Mouse (Mus musculus): ENCODE results near the gene Map3k3. TPM values are rescaled to one million over a fixed set of nuclear protein-coding genes. Genes with fewer than 3 reads are reported as not detected.
"Not testable (repeated sequence)": the region's sequence is repeated elsewhere in the genome, so short reads cannot be mapped to it uniquely, and the experiment has no call there.

Gene Map3k3
- polyA plus RNA-seq, 1 experiment from 2014 or later: 15.2 TPM

DNA sequence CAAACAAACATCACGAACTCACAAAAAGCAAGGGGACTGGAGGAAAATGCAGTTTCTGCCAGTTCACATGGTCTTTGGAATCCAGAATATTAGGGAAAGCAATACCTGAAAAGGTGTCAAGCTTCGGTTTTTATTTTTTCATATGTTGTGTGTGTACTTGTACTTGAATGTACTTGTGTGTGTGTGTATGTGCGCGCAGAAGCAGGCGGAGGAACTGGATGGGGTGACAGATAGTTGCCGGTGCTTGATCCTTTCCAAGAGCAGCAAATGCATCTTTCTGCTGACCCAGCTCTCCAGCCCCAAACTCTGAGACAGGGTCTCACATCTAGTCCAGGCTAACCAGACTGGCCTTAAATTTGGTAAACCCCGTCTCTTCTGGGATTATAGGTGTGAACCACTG, 110.5 kb downstream of the Map3k3 start:
- H3K36me3 ChIP-seq (ENCODE audit: control insufficient read depth, insufficient read depth, low read length): peaks cover 27% of the 10 kb centered on the region
- H3K4me2 ChIP-seq (ENCODE audit: low read length): no peak overlapping the region
- DNase-seq (no peak), ATAC-seq (ENCODE audit: low FRiP score, low TSS enrichment) (no peak)
- no peaks in the 10 kb centered on the region for H3K9me3 ChIP-seq (ENCODE audit: control insufficient read depth, low read length)
- H3K27me3 ChIP-seq (ENCODE audit: control insufficient read depth, insufficient read depth, low read length): no peaks in the 10 kb centered on the region
- H3K4me1 ChIP-seq (ENCODE audit: control insufficient read depth, insufficient read depth, low read length): peaks cover 9% of the 10 kb centered on the region
- no peak overlapping the region for H3K27ac ChIP-seq (replicated peaks; ENCODE audit: low read depth, low read length)
- WGBS: 94% methylated on average over 7 of the region's 7 CpGs
- no peak overlapping the region for H3K4me3 ChIP-seq (replicated peaks; ENCODE audit: low read depth, low read length)
- H3K9ac ChIP-seq (replicated peaks; ENCODE audit: low read length): no peak overlapping the region

- H3K4me2 ChIP-seq (ENCODE audit: low read length): no peak overlapping the region
- H3K9ac ChIP-seq (replicated peaks; ENCODE audit: low read length): no peak overlapping the region
- H3K27me3 ChIP-seq (ENCODE audit: control insufficient read depth, insufficient read depth, low read length): no peaks in the 10 kb centered on the region
- peaks cover 27% of the 10 kb centered on the region for H3K36me3 ChIP-seq (ENCODE audit: control insufficient read depth, insufficient read depth, low read length)
- DNase-seq: no peak
- H3K4me1 ChIP-seq (ENCODE audit: control insufficient read depth, insufficient read depth, low read length): peaks cover 9% of the 10 kb centered on the region
- no peak for ATAC-seq (ENCODE audit: low FRiP score, low TSS enrichment)
- H3K9me3 ChIP-seq (ENCODE audit: control insufficient read depth, low read length): no peaks in the 10 kb centered on the region
- no peak overlapping the region for H3K4me3 ChIP-seq (replicated peaks; ENCODE audit: low read depth, low read length)
- H3K27ac ChIP-seq (replicated peaks; ENCODE audit: low read depth, low read length): no peak overlapping the region
Measured at GRCm38 (mm10) chr11:106195341-106195740, 110.9 kb downstream of the Map3k3 start.

DNA sequence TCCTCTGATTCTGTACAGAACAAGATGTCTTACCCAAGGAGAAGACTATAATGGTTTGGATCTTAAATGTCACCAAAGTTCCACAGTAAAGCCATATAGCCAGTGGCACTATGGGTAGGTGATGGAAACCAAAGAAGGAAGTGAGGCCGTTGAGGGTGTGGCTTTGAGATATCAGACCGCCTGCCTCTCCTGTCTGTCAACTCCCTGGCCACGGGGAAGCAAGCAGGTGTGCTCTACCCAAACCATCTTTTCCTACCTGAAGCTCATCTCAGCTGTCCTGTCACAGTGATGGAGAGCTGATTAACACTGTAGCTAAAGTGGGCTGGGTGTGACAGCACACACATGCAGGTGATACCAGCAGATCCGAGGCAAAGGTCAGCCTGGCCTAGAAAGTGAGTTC, 113.9 kb downstream of the Map3k3 start:
- DNase-seq (no peak), ATAC-seq (ENCODE audit: low FRiP score, low TSS enrichment) (no peak)
- H3K9me3 ChIP-seq (ENCODE audit: control insufficient read depth, low read length): no peaks in the 10 kb centered on the region
- no peaks in the 10 kb centered on the region for H3K27me3 ChIP-seq (ENCODE audit: control insufficient read depth, insufficient read depth, low read length)
- 0 out of 2 replicates have a peak, but pooled peaks cover 3% of the 10 kb centered on the region for H3K4me1 ChIP-seq (ENCODE audit: control insufficient read depth, insufficient read depth, low read length)
- no peak overlapping the region for H3K4me2 ChIP-seq (ENCODE audit: low read length)
- H3K9ac ChIP-seq (replicated peaks; ENCODE audit: low read length): no peak overlapping the region
- H3K4me3 ChIP-seq (replicated peaks; ENCODE audit: low read depth, low read length): no peak overlapping the region
- 97% methylated on average over 4 of the region's 4 CpGs for WGBS
- H3K36me3 ChIP-seq (ENCODE audit: control insufficient read depth, insufficient read depth, low read length): peaks cover 54% of the 10 kb centered on the region
- H3K27ac ChIP-seq (replicated peaks; ENCODE audit: low read depth, low read length): no peak overlapping the region

- DNase-seq; H3K27ac ChIP-seq (replicated peaks; ENCODE audit: low read depth, low read length); H3K9me3 ChIP-seq (ENCODE audit: control insufficient read depth, low read length); H3K9ac ChIP-seq (replicated peaks; ENCODE audit: low read length); H3K4me1 ChIP-seq (ENCODE audit: control insufficient read depth, insufficient read depth, low read length); H3K27me3 ChIP-seq (ENCODE audit: control insufficient read depth, insufficient read depth, low read length); H3K4me2 ChIP-seq (ENCODE audit: low read length); ATAC-seq (ENCODE audit: low FRiP score, low TSS enrichment); H3K4me3 ChIP-seq (replicated peaks; ENCODE audit: low read depth, low read length): not testable (repeated sequence)
- H3K36me3 ChIP-seq (ENCODE audit: control insufficient read depth, insufficient read depth, low read length): peaks cover 70% of the 10 kb centered on the region
- WGBS: 93% methylated on average over 7 of the region's 7 CpGs
Measured at GRCm38 (mm10) chr11:106199997-106200396, 115.6 kb downstream of the Map3k3 start.

DNA sequence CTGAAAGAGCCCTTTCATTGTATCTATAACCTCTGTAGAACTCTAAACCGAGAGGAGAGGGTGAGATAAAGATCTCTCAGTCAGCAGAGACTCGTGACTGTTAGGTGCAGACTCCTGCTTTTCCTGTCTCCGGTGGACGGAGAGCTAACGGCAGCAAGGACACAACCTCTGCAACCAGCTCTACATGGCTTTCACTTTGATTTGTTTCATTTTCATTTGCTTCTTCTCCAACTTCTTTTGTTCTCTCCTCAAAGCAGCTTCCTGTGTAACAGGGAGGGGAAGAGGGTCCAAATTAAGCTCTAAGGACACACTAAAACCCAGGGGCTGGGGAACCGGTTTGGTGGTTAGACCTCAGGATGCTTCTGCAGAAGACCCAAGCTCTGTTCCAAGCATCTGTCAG, 116.3 kb downstream of the Map3k3 start:
- H3K9me3 ChIP-seq (ENCODE audit: control insufficient read depth, low read length): no peaks in the 10 kb centered on the region
- ATAC-seq (ENCODE audit: low FRiP score, low TSS enrichment) (no peak), DNase-seq (no peak)
- H3K4me3 ChIP-seq (replicated peaks; ENCODE audit: low read depth, low read length): no peak overlapping the region
- 89% methylated on average over 6 of the region's 6 CpGs for WGBS
- no peaks in the 10 kb centered on the region for H3K27me3 ChIP-seq (ENCODE audit: control insufficient read depth, insufficient read depth, low read length)
- H3K4me1 ChIP-seq (ENCODE audit: control insufficient read depth, insufficient read depth, low read length): no peaks in the 10 kb centered on the region
- H3K9ac ChIP-seq (replicated peaks; ENCODE audit: low read length): no peak overlapping the region
- peaks cover 77% of the 10 kb centered on the region for H3K36me3 ChIP-seq (ENCODE audit: control insufficient read depth, insufficient read depth, low read length)
- H3K27ac ChIP-seq (replicated peaks; ENCODE audit: low read depth, low read length): no peak overlapping the region
- no peak overlapping the region for H3K4me2 ChIP-seq (ENCODE audit: low read length)

- no peaks in the 10 kb centered on the region for H3K9me3 ChIP-seq (ENCODE audit: control insufficient read depth, low read length)
- WGBS: 97% methylated on average over 19 of the region's 19 CpGs
- no peak for DNase-seq
- no peak overlapping the region for H3K9ac ChIP-seq (replicated peaks; ENCODE audit: low read length)
- H3K4me3 ChIP-seq (replicated peaks; ENCODE audit: low read depth, low read length): no peak overlapping the region
- no peaks in the 10 kb centered on the region for H3K4me1 ChIP-seq (ENCODE audit: control insufficient read depth, insufficient read depth, low read length)
- H3K27me3 ChIP-seq (ENCODE audit: control insufficient read depth, insufficient read depth, low read length): no peaks in the 10 kb centered on the region
- ATAC-seq (ENCODE audit: low FRiP score, low TSS enrichment): no peak
- H3K4me2 ChIP-seq (ENCODE audit: low read length): no peak overlapping the region
- peaks cover 82% of the 10 kb centered on the region for H3K36me3 ChIP-seq (ENCODE audit: control insufficient read depth, insufficient read depth, low read length)
- no peak overlapping the region for H3K27ac ChIP-seq (replicated peaks; ENCODE audit: low read depth, low read length)
Measured at GRCm38 (mm10) chr11:106201337-106202122, 117.1 kb downstream of the Map3k3 start.

DNA sequence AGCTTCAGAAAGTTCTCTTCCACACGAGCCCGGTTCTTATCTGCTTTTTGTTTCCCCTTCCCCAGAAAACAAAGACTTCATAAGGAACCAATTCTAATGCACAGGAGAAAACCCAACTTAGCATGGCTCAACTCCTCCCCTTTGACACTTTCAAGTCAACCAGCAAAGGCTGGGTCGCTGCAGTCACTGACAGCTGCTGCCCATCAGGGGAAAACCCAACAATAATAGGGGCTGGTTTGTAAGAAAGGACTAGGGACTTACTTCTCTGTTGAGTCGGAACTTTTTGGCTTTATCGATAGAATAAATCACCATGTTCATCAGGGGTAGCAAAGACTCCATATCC, 117.7 kb downstream of the Map3k3 start, which contains the start of gene Strada:
Gene Strada (minus strand): TSS at position 46 of the 343 bp plus-strand sequence.
- no peak for ATAC-seq (ENCODE audit: low FRiP score, low TSS enrichment)
- WGBS: 91% methylated on average over 5 of the region's 5 CpGs

More for the DNA sequence above, 117.7 kb downstream of the Map3k3 start, which contains the start of gene Strada:
- no peaks in the 10 kb centered on the region for H3K27me3 ChIP-seq (ENCODE audit: control insufficient read depth, insufficient read depth, low read length)
- H3K4me3 ChIP-seq (replicated peaks; ENCODE audit: low read depth, low read length): no peak within 1 kb of the TSS
- H3K9me3 ChIP-seq (ENCODE audit: control insufficient read depth, low read length): no peaks in the 10 kb centered on the region
- H3K27ac ChIP-seq (replicated peaks; ENCODE audit: low read depth, low read length): no peak within 1 kb of the TSS
- H3K4me1 ChIP-seq (ENCODE audit: control insufficient read depth, insufficient read depth, low read length): no peaks in the 10 kb centered on the region
- H3K4me2 ChIP-seq (ENCODE audit: low read length): no peak within 1 kb of the TSS
- H3K9ac ChIP-seq (replicated peaks; ENCODE audit: low read length): no peak within 1 kb of the TSS
- no peak for DNase-seq
- H3K36me3 ChIP-seq (ENCODE audit: control insufficient read depth, insufficient read depth, low read length): peaks cover 84% of the 10 kb centered on the region

Other genes with a start within 250 kb of the Map3k3 start
- gene Cyb561, start 131.3 kb upstream of the Map3k3 start, polyA plus RNA-seq (2014; fragmentation: Nextera tagmentation; extraction: Ambion mirVana): 45.7 and 52.9 TPM in 2 replicates
- gene Ace, start 116.7 kb upstream of the Map3k3 start, polyA plus RNA-seq (2014; fragmentation: Nextera tagmentation; extraction: Ambion mirVana): 2.9 and 3.6 TPM in 2 replicates
- 0.09 TPM in 1 of 2 replicates, not detected in the other for gene Ace3, start 89.9 kb upstream of the Map3k3 start, polyA plus RNA-seq (2014; fragmentation: Nextera tagmentation; extraction: Ambion mirVana)
- 1.00 and 1.8 TPM in 2 replicates for gene Kcnh6, start 76.5 kb upstream of the Map3k3 start, polyA plus RNA-seq (2014; fragmentation: Nextera tagmentation; extraction: Ambion mirVana)
- 103 and 153 TPM in 2 replicates for gene Dcaf7, start 47.7 kb upstream of the Map3k3 start, polyA plus RNA-seq (2014; fragmentation: Nextera tagmentation; extraction: Ambion mirVana)
- gene Taco1, start 18.6 kb upstream of the Map3k3 start, polyA plus RNA-seq (2014; fragmentation: Nextera tagmentation; extraction: Ambion mirVana): 5.6 and 6.1 TPM in 2 replicates
- gene Gm10840, start 76.2 kb downstream of the Map3k3 start, polyA plus RNA-seq (2014; fragmentation: Nextera tagmentation; extraction: Ambion mirVana): not detected in 2 replicates
- 161 and 171 TPM in 2 replicates for gene Limd2, start 76.2 kb downstream of the Map3k3 start, polyA plus RNA-seq (2014; fragmentation: Nextera tagmentation; extraction: Ambion mirVana)
- 30.0 and 30.5 TPM in 2 replicates for gene Strada, start 117.6 kb downstream of the Map3k3 start, polyA plus RNA-seq (2014; fragmentation: Nextera tagmentation; extraction: Ambion mirVana)
- gene Ccdc47, start 131.7 kb downstream of the Map3k3 start, polyA plus RNA-seq (2014; fragmentation: Nextera tagmentation; extraction: Ambion mirVana): 48.7 and 87.5 TPM in 2 replicates
- gene Ddx42, start 132.3 kb downstream of the Map3k3 start, polyA plus RNA-seq (2014; fragmentation: Nextera tagmentation; extraction: Ambion mirVana): 56.3 and 88.3 TPM in 2 replicates
- gene Ftsj3, start 171.5 kb downstream of the Map3k3 start, polyA plus RNA-seq (2014; fragmentation: Nextera tagmentation; extraction: Ambion mirVana): 22.0 and 30.2 TPM in 2 replicates
- 265 and 286 TPM in 2 replicates for gene Psmc5, start 171.5 kb downstream of the Map3k3 start, polyA plus RNA-seq (2014; fragmentation: Nextera tagmentation; extraction: Ambion mirVana)
- gene Smarcd2, start 188.4 kb downstream of the Map3k3 start, polyA plus RNA-seq (2014; fragmentation: Nextera tagmentation; extraction: Ambion mirVana): 10.0 and 14.0 TPM in 2 replicates
- 0.09 and 0.12 TPM in 2 replicates for gene Tcam1, start 192.1 kb downstream of the Map3k3 start, polyA plus RNA-seq (2014; fragmentation: Nextera tagmentation; extraction: Ambion mirVana)
- gene Gh, start 217.3 kb downstream of the Map3k3 start, polyA plus RNA-seq (2014; fragmentation: Nextera tagmentation; extraction: Ambion mirVana): not detected in 2 replicates
- gene Cd79b, start 230.1 kb downstream of the Map3k3 start, polyA plus RNA-seq (2014; fragmentation: Nextera tagmentation; extraction: Ambion mirVana): 0.43 and 0.59 TPM in 2 replicates

All from midbrain, embryonic 14.5 days (tissue).